Mouse (Mus musculus) liver, embryonic 16.5 days (tissue): Measurements from ENCODE around the gene Lrrc14b. TPM values are rescaled to one million over a fixed set of nuclear protein-coding genes. Genes with fewer than 3 reads are reported as not detected.
A peak's percentile ranks its signal among the peaks of the same experiment; 100 is the strongest.

Source experiments
- ATAC-seq: fragments of 200-750 bp; cut with Nextera tagmentation; 2 replicates; pipeline ENCODE4 v1.8.0; 2017; ENCODE audit warnings: low read depth, mild to moderate bottlenecking, moderate number of reproducible peaks, moderate library complexity
- H3K27ac ChIP-seq: fragments of 300-500 bp; sonication (generic); 2 replicates; pipeline ENCODE4 v1.5.1; 2014; ENCODE audit warnings: mild to moderate bottlenecking, low read length
- H3K27me3 ChIP-seq: fragments of 300-500 bp; sonication (generic); 2 replicates; pipeline ENCODE4 v1.6.1; 2014; ENCODE audit warnings: low read depth, low read length, mixed read lengths; ENCODE audit not compliant: control insufficient read depth, insufficient read depth
- H3K36me3 ChIP-seq: fragments of 300-500 bp; sonication (generic); 2 replicates; pipeline ENCODE4 v1.6.1; 2014; ENCODE audit warnings: mild to moderate bottlenecking; ENCODE audit not compliant: control insufficient read depth, insufficient read depth
- H3K4me1 ChIP-seq: fragments of 300-500 bp; sonication (generic); 2 replicates; pipeline ENCODE4 v1.6.1; 2014; ENCODE audit warnings: low read depth, low read length, mixed read lengths; ENCODE audit not compliant: control insufficient read depth
- H3K4me2 ChIP-seq: fragments of 300-500 bp; sonication (generic); 2 replicates; pipeline ENCODE4 v1.6.1; 2014; ENCODE audit warnings: low read depth, low read length, mixed read lengths
- H3K4me3 ChIP-seq: fragments of 300-500 bp; sonication (generic); 2 replicates; pipeline ENCODE4 v1.5.1; 2014; ENCODE audit warnings: low read depth, mild to moderate bottlenecking, low read length
- H3K9ac ChIP-seq: fragments of 300-500 bp; sonication (generic); 2 replicates; pipeline ENCODE4 v1.6.1; 2014; ENCODE audit warnings: low read depth, low read length
- H3K9me3 ChIP-seq: fragments of 300-500 bp; sonication (generic); replicated peaks from 2 replicates; pipeline ENCODE4 v1.6.1; 2016; ENCODE audit warnings: low read length; ENCODE audit not compliant: control insufficient read depth
- WGBS: fragments of 180-500 bp; shearing (Covaris S2); extraction: QIAGEN DNeasy Blood & Tissue Kit; methylation state at CpG from one replicate; pipeline ENCODE4 v1.1.7; 2014; ENCODE audit not compliant: insufficient replicate concordance; 5-methylcytosine and 5-hydroxymethylcytosine counted together
- microRNA counts: library from miRNA; unstranded; fragments of <30 nt; microRNA quantifications from one replicate; lab custom pipeline; 2016
- microRNA-seq: library from miRNA; unstranded; fragments of <30 nt; microRNA quantifications from one replicate; pipeline ENCODE4, GENCODE M21; 2016
- polyA plus RNA-seq: library from polyadenylated mRNA; unstranded; fragments of >200 nt; fragmentation: Nextera tagmentation; extraction: Ambion mirVana; gene quantifications from 2 replicates; pipeline ENCODE4 v1.2.1, GENCODE M21; 2015

The Lrrc14b gene
- polyA plus RNA-seq, 1 experiment from 2014 or later, result not detected

DNA sequence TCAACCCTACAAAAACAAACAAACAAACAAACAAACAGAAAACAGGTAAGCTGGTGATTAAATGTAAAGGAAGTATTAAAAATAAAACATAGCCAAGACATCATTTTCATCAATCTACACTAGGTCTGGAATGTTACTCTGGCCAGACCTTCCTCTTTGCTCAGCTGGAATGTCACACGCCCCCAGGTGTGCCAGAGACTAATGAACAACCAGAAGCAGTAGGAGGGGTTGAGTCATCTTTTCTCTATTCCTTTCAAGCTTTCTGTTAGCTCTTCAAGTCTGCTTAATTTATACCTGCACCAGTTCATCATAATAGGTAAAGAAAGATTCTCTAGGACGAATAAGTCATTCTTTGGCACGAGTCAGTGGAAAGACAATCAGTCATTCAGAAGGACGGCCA is 47.4 kb downstream of the Lrrc14b start:
- peak overlapping the region; percentile 92 for H3K9ac ChIP-seq
- peak overlapping the region; percentile 94 for H3K4me3 ChIP-seq
- peak overlapping the region; percentile 81 for H3K27ac ChIP-seq
- H3K36me3 ChIP-seq, result peaks cover 3% of the 10 kb centered on the region; the same call in 1 of the 2 replicates
- no peaks in the 10 kb centered on the region for H3K27me3 ChIP-seq
- H3K4me1 ChIP-seq, result peaks cover 18% of the 10 kb centered on the region
- no peak for ATAC-seq
- H3K9me3 ChIP-seq, result no peaks in the 10 kb centered on the region
- WGBS, result 23% methylated on average over 4 of the region's 4 CpGs
- H3K4me2 ChIP-seq, result peak overlapping the region; percentile 85

DNA sequence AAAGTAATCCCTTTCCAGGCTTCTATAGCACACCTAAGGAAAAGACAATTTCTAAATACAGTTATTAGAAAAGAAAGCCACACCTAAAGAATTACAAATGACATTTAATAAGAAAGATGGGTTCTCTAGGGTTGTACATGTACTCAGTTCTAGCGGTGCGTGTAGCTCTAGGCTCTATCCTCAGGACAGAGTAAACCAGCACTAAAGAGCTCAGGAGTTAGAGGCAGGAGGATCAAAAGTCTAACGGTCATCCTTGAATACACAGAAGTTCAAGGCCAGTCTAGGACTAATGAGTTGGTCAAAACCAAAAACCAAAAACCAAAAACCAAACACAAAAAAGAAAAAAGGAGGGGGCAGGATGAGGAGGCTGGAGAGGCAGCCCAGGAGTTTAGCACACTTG is 49.2 kb downstream of the Lrrc14b start:
- WGBS, result 83% methylated on average over 3 of the region's 3 CpGs

More for the DNA sequence above, 49.2 kb downstream of the Lrrc14b start:
- no peak overlapping the region for H3K27ac ChIP-seq
- H3K9me3 ChIP-seq, result no peaks in the 10 kb centered on the region
- H3K4me1 ChIP-seq, result peaks cover 18% of the 10 kb centered on the region
- ATAC-seq, result no peak
- no peaks in the 10 kb centered on the region for H3K27me3 ChIP-seq
- 0 out of 2 replicates have a peak, but pooled peaks cover 3% of the 10 kb centered on the region for H3K36me3 ChIP-seq
- no peak overlapping the region for H3K4me2 ChIP-seq
- H3K9ac ChIP-seq, result no peak overlapping the region
- H3K4me3 ChIP-seq, result no peak overlapping the region

MicroRNAs encoded within 50 kb of the gene (microRNA counts, 519-probe panel; counts per million panel counts)
- 60.7 counts per million for microRNA mmu-miR-692 (lab: Ali Mortazavi, UCI)

Small RNAs within 50 kb of the gene (microRNA-seq; reads per million reads assigned to microRNA genes)
- not detected for gene Mir692-3

Other genes starting within 250 kb of the Lrrc14b start
- 0.02 TPM in 1 of 2 replicates, not detected in the other for gene Slc9a3, start 242.5 kb downstream of the Lrrc14b start, polyA plus RNA-seq
- gene Exoc3, start 155.3 kb downstream of the Lrrc14b start, polyA plus RNA-seq, result 21.2 and 24.8 TPM in 2 replicates
- 0.08 and 0.11 TPM in 2 replicates for gene Ahrr, start 71.7 kb downstream of the Lrrc14b start, polyA plus RNA-seq
- gene Pdcd6, start 46.4 kb downstream of the Lrrc14b start, polyA plus RNA-seq, result 58.9 and 65.4 TPM in 2 replicates
- gene Sdha, start 13.7 kb downstream of the Lrrc14b start, polyA plus RNA-seq, result 160 and 161 TPM in 2 replicates
- gene Ccdc127, start 13.7 kb downstream of the Lrrc14b start, polyA plus RNA-seq, result 17.7 and 19.0 TPM in 2 replicates
- gene Zfp72, start 26.8 kb upstream of the Lrrc14b start, polyA plus RNA-seq, result 0.50 and 0.73 TPM in 2 replicates
- 88.0 and 91.7 TPM in 2 replicates for gene Ftl1-ps1, start 35.7 kb upstream of the Lrrc14b start, polyA plus RNA-seq
- gene Zfp825, start 130.0 kb upstream of the Lrrc14b start, polyA plus RNA-seq, result 8.2 and 8.9 TPM in 2 replicates